Mouse (Mus musculus) lung, adult 2 months (tissue): ENCODE results near the gene Slc17a3.

Experiments used
- CTCF ChIP-seq: fragments of 200-500 bp; IDR thresholded peaks from 2 replicates; pipeline ENCODE4 v1.5.1; 2011; ENCODE audit warnings: mild to moderate bottlenecking, low read length, control low read depth; ENCODE audit not compliant: insufficient read depth
- POLR2A ChIP-seq: fragments of 200-500 bp; IDR thresholded peaks from 2 replicates; pipeline ENCODE4 v1.6.1; 2011; ENCODE audit warnings: low read depth, mild to moderate bottlenecking, control low read depth, low read length, borderline replicate concordance; ENCODE audit errors: extremely low read depth

DNA sequence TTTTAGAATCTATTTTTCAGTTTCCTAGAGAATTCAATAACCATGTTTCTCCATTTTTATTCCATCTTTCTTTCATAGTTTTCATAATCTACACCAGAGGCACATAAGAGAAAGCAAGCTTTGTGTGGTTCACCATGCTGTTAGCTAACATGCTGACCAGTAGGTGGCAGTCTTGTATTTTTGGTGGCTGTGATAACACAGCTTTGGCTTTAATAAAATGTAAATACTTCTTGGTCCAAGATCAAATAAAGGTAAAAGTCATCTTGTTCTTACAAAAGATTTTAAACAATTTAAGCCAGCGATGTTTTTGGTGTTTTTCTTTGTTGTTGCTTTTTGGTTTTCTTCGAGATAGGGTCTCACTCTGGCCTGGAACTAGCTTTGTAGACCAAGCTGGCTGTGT is 46.7 kb upstream of the Slc17a3 start:
- TF ChIP-seq POLR2A = no peak
- TF ChIP-seq CTCF = peak; percentile 37; the same call in 1 of the 2 replicates
